Comparison of ENCODE assay signal across 9 mouse cellular contexts in the genomic region with DNA sequence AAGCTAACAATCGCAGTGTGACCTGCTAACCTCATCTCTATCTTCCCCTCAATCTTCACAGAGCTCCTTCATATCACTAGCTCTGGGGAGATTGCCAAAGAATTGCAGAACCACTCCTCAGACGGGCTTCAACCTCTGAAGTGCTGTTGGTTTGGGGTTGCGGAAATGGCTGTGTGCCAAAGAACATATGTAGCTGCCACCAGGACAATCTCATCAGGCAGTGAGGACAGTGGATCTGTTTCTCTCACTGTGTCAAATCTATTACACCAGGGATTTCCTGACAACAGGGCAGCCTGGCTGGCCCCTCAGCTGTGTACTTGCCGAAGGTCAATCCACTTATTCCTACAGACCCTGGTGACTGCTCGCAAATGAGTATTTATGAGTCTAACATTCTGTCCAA.
A peak's percentile ranks its signal among the peaks of the same experiment; 100 is the strongest.
DNase-seq lines count a peak whose midpoint lies in the region; ATAC-seq lines count a peak whose summit lies in the region.
"Had no signal": no experiment of that assay in that cellular context is flagged by ENCODE, and none has a peak within 500 bp of the region (broad histone marks: within the 10 kb centered on the region; RNA-seq: fewer than 3 reads in every experiment).

No protein-coding gene starts in this region.

- H3K9ac ChIP-seq in embryonic facial prominence, embryonic 13.5 days = no peak overlapping the region
- H3K9ac ChIP-seq in midbrain, embryonic 11.5 days (ENCODE audit: low read length) = no peak overlapping the region
- H3K9ac ChIP-seq: embryonic facial prominence, embryonic 15.5 days had no signal

- H3K9me3 ChIP-seq in embryonic facial prominence, embryonic 13.5 days = no peaks in the 10 kb centered on the region
- no peaks in the 10 kb centered on the region for H3K9me3 ChIP-seq in midbrain, embryonic 11.5 days (ENCODE audit: control insufficient read depth, low read length)
- H3K9me3 ChIP-seq: embryonic facial prominence, embryonic 15.5 days had no signal

- no peaks in the 10 kb centered on the region for H3K27me3 ChIP-seq in embryonic facial prominence, embryonic 13.5 days
- no peaks in the 10 kb centered on the region for H3K27me3 ChIP-seq in midbrain, embryonic 11.5 days (ENCODE audit: control insufficient read depth, insufficient read depth, low read length)
- H3K27me3 ChIP-seq: embryonic facial prominence, embryonic 15.5 days had no signal

- H3K4me1 ChIP-seq in embryonic facial prominence, embryonic 13.5 days = peaks cover 6% of the 10 kb centered on the region; the same call in 1 of the 2 replicates
- no peaks in the 10 kb centered on the region for H3K4me1 ChIP-seq in midbrain, embryonic 11.5 days (ENCODE audit: control insufficient read depth, insufficient read depth, low read length)
- H3K4me1 ChIP-seq: embryonic facial prominence, embryonic 15.5 days had no signal

- peak; percentile 4 to 6 for DNase-seq in heart, adult 18-20 months
- no peak for DNase-seq in heart, postnatal 25 days (ENCODE audit: low spot score)
- peak; percentile 78 for DNase-seq in 416B (ENCODE audit: low read depth)
- peak; percentile 67 to 76 for DNase-seq in kidney, postnatal 4 days
- DNase-seq in layer of hippocampus, adult 9-10 months (ENCODE audit: low spot score) = no peak
- DNase-seq in midbrain, embryonic 11.5 days (ENCODE audit: low spot score, missing footprints) = no peak

- WGBS in embryonic facial prominence, embryonic 13.5 days = 48% methylated on average over 5 of the region's 5 CpGs
- 79% methylated on average over 5 of the region's 5 CpGs for WGBS in midbrain, embryonic 11.5 days

- H3K27ac ChIP-seq in embryonic facial prominence, embryonic 13.5 days = no peak overlapping the region; the same call in 1 of the 2 replicates
- no peak overlapping the region for H3K27ac ChIP-seq in midbrain, embryonic 11.5 days (ENCODE audit: low read depth, low read length)
- H3K27ac ChIP-seq: embryonic facial prominence, embryonic 15.5 days had no signal

- H3K4me3 ChIP-seq in embryonic facial prominence, embryonic 13.5 days = no peak overlapping the region
- no peak overlapping the region for H3K4me3 ChIP-seq in midbrain, embryonic 11.5 days (ENCODE audit: low read depth, low read length)
- H3K4me3 ChIP-seq: embryonic facial prominence, embryonic 15.5 days had no signal

- no peaks in the 10 kb centered on the region for H3K36me3 ChIP-seq in embryonic facial prominence, embryonic 13.5 days
- H3K36me3 ChIP-seq in midbrain, embryonic 11.5 days (ENCODE audit: control insufficient read depth, insufficient read depth, low read length) = no peaks in the 10 kb centered on the region
- H3K36me3 ChIP-seq: embryonic facial prominence, embryonic 15.5 days had no signal

- ATAC-seq in embryonic facial prominence, embryonic 13.5 days (ENCODE audit: insufficient number of reproducible peaks, insufficient read depth, low FRiP score, low TSS enrichment, low read depth) = 0 out of 2 replicates have a peak, but pooled peaks have one; percentile 6
- no peak for ATAC-seq in megakaryocyte-erythroid progenitor cell, adult 5-6 weeks (replicated peaks; ENCODE audit: low FRiP score, low TSS enrichment, poor library complexity, severe bottlenecking)
- ATAC-seq in midbrain, embryonic 11.5 days (ENCODE audit: low FRiP score) = no peak

- H3K4me2 ChIP-seq in embryonic facial prominence, embryonic 13.5 days = no peak overlapping the region
- H3K4me2 ChIP-seq in midbrain, embryonic 11.5 days = no peak overlapping the region
- H3K4me2 ChIP-seq: embryonic facial prominence, embryonic 15.5 days had no signal

- intact Hi-C loops in heart, postnatal 25 days (cut with DNase I) = no loop called here

Comparison
In these comparisons a context has a peak if more than half of its experiments do, and no peak if none do; other contexts are left out.
1. DNase-seq: peak in heart, adult 18-20 months (2 of 2), 416B (single experiment) and kidney, postnatal 4 days (2 of 2); none in heart, postnatal 25 days (single experiment), layer of hippocampus, adult 9-10 months (single experiment) and midbrain, embryonic 11.5 days (single experiment).